Comparison of ENCODE assay signal across 1 mouse cellular context in the genomic region with DNA sequence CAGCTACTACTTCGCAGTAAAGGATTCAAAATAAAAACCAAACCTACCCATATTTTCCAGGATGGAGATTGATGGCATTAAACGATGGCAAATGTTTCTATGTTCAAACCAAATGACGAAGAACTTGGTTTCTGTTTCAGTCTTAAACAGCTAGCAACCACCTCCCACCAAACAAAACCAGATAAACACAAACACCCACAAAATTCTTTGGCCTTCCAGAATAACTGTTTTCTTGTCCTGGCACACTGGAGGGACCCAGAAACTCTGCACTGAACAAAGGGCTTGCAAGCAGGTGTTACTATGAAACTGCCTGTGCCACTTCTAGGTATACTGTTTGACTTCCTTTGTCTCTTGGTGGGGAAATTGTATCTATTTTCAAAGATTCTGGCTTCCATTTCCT.
TF ChIP-seq lines count a peak whose summit lies in the region.

No protein-coding gene starts in this region.

TF ChIP-seq in CH12.LX, 34 proteins besides CTCF, POLR2A, EP300 and RAD21 (continued from another document):
- TF ChIP-seq MYC (IDR thresholded peaks at IDR 0.05; ENCODE audit: low read depth, low read length), result 0 out of 2 replicates have a peak, but pooled peaks have one; percentile 8
- TF ChIP-seq TBP (conservative IDR thresholded peaks at IDR 0.05; ENCODE audit: low read depth, low read length), result 0 out of 2 replicates have a peak, but pooled peaks have one; percentile 44
TF ChIP-seq in CH12.LX: peak in this region for 8.
